Mouse (Mus musculus) stomach, embryonic 14.5 days (tissue): ENCODE results near the gene Il20ra. TPM values are rescaled to one million over a fixed set of nuclear protein-coding genes. Genes with fewer than 3 reads are reported as not detected.

Experiments used
- ATAC-seq: fragments of 200-750 bp; cut with Nextera tagmentation; 2 replicates; pipeline ENCODE4 v1.8.0; 2017; ENCODE audit warnings: low read depth, moderate TSS enrichment; ENCODE audit not compliant: insufficient number of reproducible peaks, insufficient read depth, low FRiP score
- H3K27ac ChIP-seq: fragments of 300-500 bp; sonication (generic); 2 replicates; pipeline ENCODE4 v1.5.1; 2014; ENCODE audit warnings: mild to moderate bottlenecking, low read length, moderate library complexity, mixed read lengths
- H3K27me3 ChIP-seq: fragments of 300-500 bp; sonication (generic); 2 replicates; pipeline ENCODE4 v1.6.1; 2014; ENCODE audit warnings: low read length, control low read depth, mixed read lengths; ENCODE audit not compliant: control insufficient read depth, insufficient read depth
- H3K36me3 ChIP-seq: fragments of 300-500 bp; sonication (generic); 2 replicates; pipeline ENCODE4 v1.6.1; 2014; ENCODE audit warnings: mild to moderate bottlenecking, control low read depth, low read length, moderate library complexity, mixed read lengths; ENCODE audit not compliant: control insufficient read depth, insufficient read depth
- H3K4me1 ChIP-seq: fragments of 300-500 bp; sonication (generic); 2 replicates; pipeline ENCODE4 v1.6.1; 2014; ENCODE audit warnings: low read length, control low read depth, mixed read lengths; ENCODE audit not compliant: control insufficient read depth, insufficient read depth
- H3K4me2 ChIP-seq: fragments of 300-500 bp; sonication (generic); replicated peaks from 2 replicates; pipeline ENCODE4 v1.6.1; 2014; ENCODE audit warnings: low read depth, low read length, control low read depth
- H3K4me3 ChIP-seq: fragments of 300-500 bp; sonication (generic); 2 replicates; pipeline ENCODE4 v1.5.1; 2014; ENCODE audit warnings: low read depth, low read length, control low read depth
- H3K9ac ChIP-seq: fragments of 300-500 bp; sonication (generic); replicated peaks from 2 replicates; pipeline ENCODE4 v1.6.1; 2014; ENCODE audit warnings: low read depth, mild to moderate bottlenecking, control low read depth, low read length, moderate library complexity, mixed read lengths
- H3K9me3 ChIP-seq: fragments of 300-500 bp; sonication (generic); 2 replicates; pipeline ENCODE4 v1.6.1; 2016; ENCODE audit warnings: low read depth, low read length, control low read depth; ENCODE audit not compliant: control insufficient read depth
- WGBS: fragments of 180-500 bp; shearing (Covaris S2); extraction: QIAGEN DNeasy Blood & Tissue Kit; methylation state at CpG from one replicate; pipeline ENCODE4 v1.1.7; 2014; 5-methylcytosine and 5-hydroxymethylcytosine counted together
- polyA plus RNA-seq: library from polyadenylated mRNA; unstranded; fragments of >200 nt; fragmentation: Nextera tagmentation; extraction: Ambion mirVana; gene quantifications from 2 replicates; pipeline ENCODE4 v1.2.1, GENCODE M21; 2014

Gene Il20ra
- polyA plus RNA-seq, 1 experiment from 2014 or later = 0.23 TPM

GRCm38 (mm10) chr10:19794996-19795395, 82.6 kb downstream of the Il20ra start:
- no peaks in the 10 kb centered on the region for H3K36me3 ChIP-seq
- no peak overlapping the region for H3K27ac ChIP-seq
- 79% methylated on average over 8 of the region's 8 CpGs for WGBS
- no peak overlapping the region for H3K9ac ChIP-seq
- no peaks in the 10 kb centered on the region for H3K4me1 ChIP-seq
- no peaks in the 10 kb centered on the region for H3K9me3 ChIP-seq
- H3K4me3 ChIP-seq = no peak overlapping the region
- H3K4me2 ChIP-seq = no peak overlapping the region
- ATAC-seq = no peak
- no peaks in the 10 kb centered on the region for H3K27me3 ChIP-seq

GRCm38 (mm10) chr10:19802958-19803357, 90.6 kb downstream of the Il20ra start:
- Histone ChIP-seq H3K4me3 (no peak overlapping the region), H3K27me3 (no peaks in the 10 kb centered on the region), H3K27ac (no peak overlapping the region), H3K9ac (no peak overlapping the region), H3K4me1 (no peaks in the 10 kb centered on the region), H3K36me3 (no peaks in the 10 kb centered on the region), H3K4me2 (no peak overlapping the region), H3K9me3 (no peaks in the 10 kb centered on the region)
- WGBS = 84% methylated on average over 7 of the region's 7 CpGs
- no peak for ATAC-seq

GRCm38 (mm10) chr10:19804763-19805162, 92.4 kb downstream of the Il20ra start:
- 79% methylated on average over 7 of the region's 7 CpGs for WGBS

More at GRCm38 (mm10) chr10:19804763-19805162, 92.4 kb downstream of the Il20ra start:
- Histone ChIP-seq H3K36me3 (no peaks in the 10 kb centered on the region), H3K27me3 (no peaks in the 10 kb centered on the region), H3K4me3 (no peak overlapping the region), H3K4me2 (no peak overlapping the region), H3K9me3 (no peaks in the 10 kb centered on the region), H3K27ac (no peak overlapping the region), H3K4me1 (no peaks in the 10 kb centered on the region), H3K9ac (no peak overlapping the region)
- no peak for ATAC-seq

Other genes with a start within 250 kb of the Il20ra start
- gene Ifngr1, start 120.6 kb upstream of the Il20ra start, polyA plus RNA-seq = 69.1 and 73.1 TPM in 2 replicates
- not detected in 2 replicates for gene Il22ra2, start 90.6 kb upstream of the Il20ra start, polyA plus RNA-seq
- gene Slc35d3, start 138.9 kb downstream of the Il20ra start, polyA plus RNA-seq = 0.14 and 0.21 TPM in 2 replicates
- gene Pex7, start 195.1 kb downstream of the Il20ra start, polyA plus RNA-seq = 34.8 and 37.3 TPM in 2 replicates
- gene Map3k5, start 221.9 kb downstream of the Il20ra start, polyA plus RNA-seq = 4.6 and 5.0 TPM in 2 replicates